Mouse (Mus musculus): ENCODE data around the gene Lhfpl4. TPM values are rescaled to one million over a fixed set of nuclear protein-coding genes. Genes with fewer than 3 reads are reported as not detected.

The Lhfpl4 gene
- polyA plus RNA-seq, 1 experiment from 2014 or later = 8.8 TPM

- H3K36me3 ChIP-seq (ENCODE audit: control insufficient read depth, insufficient read depth, low read length) = 0 out of 2 replicates have a peak, but pooled peaks cover 3% of the 10 kb centered on the region
- H3K4me1 ChIP-seq (ENCODE audit: control insufficient read depth, insufficient read depth, low read length) = peaks cover 19% of the 10 kb centered on the region
- peak overlapping the region; percentile 79 for H3K4me3 ChIP-seq (ENCODE audit: low read depth, low read length)
- H3K9ac ChIP-seq (ENCODE audit: low read length) = peak overlapping the region; percentile 92
- ATAC-seq (peak; percentile 22; the same call in 1 of the 2 replicates), DNase-seq (ENCODE audit: low spot score) (peak; percentile 37)
- 12% methylated on average over 9 of the region's 9 CpGs for WGBS
- H3K4me2 ChIP-seq (ENCODE audit: low read length) = peak overlapping the region; percentile 95
- H3K27me3 ChIP-seq (replicated peaks; ENCODE audit: control insufficient read depth, insufficient read depth, low read length) = no peaks in the 10 kb centered on the region
- no peaks in the 10 kb centered on the region for H3K9me3 ChIP-seq (replicated peaks; ENCODE audit: control insufficient read depth, low read length)
- H3K27ac ChIP-seq (ENCODE audit: low read depth, low read length) = peak overlapping the region; percentile 68; the same call in 1 of the 2 replicates
Measured at GRCm38 (mm10) chr6:113195596-113195992, 410 bp upstream of the Lhfpl4 start.

GRCm38 (mm10) chr6:113194517-113194840, 705 bp downstream of the Lhfpl4 start:
- Histone ChIP-seq H3K4me2 (ENCODE audit: low read length) (peak overlapping the region; percentile 95), H3K4me3 (ENCODE audit: low read depth, low read length) (peak overlapping the region; percentile 79), H3K9ac (ENCODE audit: low read length) (peak overlapping the region; percentile 92), H3K36me3 (ENCODE audit: control insufficient read depth, insufficient read depth, low read length) (0 out of 2 replicates have a peak, but pooled peaks cover 3% of the 10 kb centered on the region), H3K27me3 (replicated peaks; ENCODE audit: control insufficient read depth, insufficient read depth, low read length) (no peaks in the 10 kb centered on the region), H3K4me1 (ENCODE audit: control insufficient read depth, insufficient read depth, low read length) (peaks cover 19% of the 10 kb centered on the region), H3K9me3 (replicated peaks; ENCODE audit: control insufficient read depth, low read length) (no peaks in the 10 kb centered on the region), H3K27ac (ENCODE audit: low read depth, low read length) (peak overlapping the region; percentile 68)
- no peak for DNase-seq (ENCODE audit: low spot score)
- no peak for ATAC-seq
- WGBS = 2% methylated on average over 5 of the region's 5 CpGs

GRCm38 (mm10) chr6:113193765-113194460, 1.3 kb downstream of the Lhfpl4 start:
- 0 out of 2 replicates have a peak, but pooled peaks cover 3% of the 10 kb centered on the region for H3K36me3 ChIP-seq (ENCODE audit: control insufficient read depth, insufficient read depth, low read length)
- no peak overlapping the region; the same call in 1 of the 2 replicates for H3K27ac ChIP-seq (ENCODE audit: low read depth, low read length)
- H3K9me3 ChIP-seq (replicated peaks; ENCODE audit: control insufficient read depth, low read length) = no peaks in the 10 kb centered on the region
- 2% methylated on average over 45 of the region's 46 CpGs for WGBS
- peak overlapping the region; percentile 79 for H3K4me3 ChIP-seq (ENCODE audit: low read depth, low read length)
- H3K27me3 ChIP-seq (replicated peaks; ENCODE audit: control insufficient read depth, insufficient read depth, low read length) = no peaks in the 10 kb centered on the region
- peaks cover 19% of the 10 kb centered on the region for H3K4me1 ChIP-seq (ENCODE audit: control insufficient read depth, insufficient read depth, low read length)
- peak overlapping the region; percentile 92 for H3K9ac ChIP-seq (ENCODE audit: low read length)
- peak overlapping the region; percentile 95 for H3K4me2 ChIP-seq (ENCODE audit: low read length)
- ATAC-seq (peak; percentile 53), DNase-seq (ENCODE audit: low spot score) (peak; percentile 38)

GRCm38 (mm10) chr6:113184866-113185525, 10.2 kb downstream of the Lhfpl4 start:
- Histone ChIP-seq H3K36me3 (ENCODE audit: control insufficient read depth, insufficient read depth, low read length) (0 out of 2 replicates have a peak, but pooled peaks cover 18% of the 10 kb centered on the region), H3K9me3 (replicated peaks; ENCODE audit: control insufficient read depth, low read length) (no peaks in the 10 kb centered on the region), H3K27me3 (replicated peaks; ENCODE audit: control insufficient read depth, insufficient read depth, low read length) (no peaks in the 10 kb centered on the region), H3K27ac (ENCODE audit: low read depth, low read length) (no peak overlapping the region), H3K4me3 (ENCODE audit: low read depth, low read length) (no peak overlapping the region), H3K9ac (ENCODE audit: low read length) (no peak overlapping the region), H3K4me2 (ENCODE audit: low read length) (no peak overlapping the region), H3K4me1 (ENCODE audit: control insufficient read depth, insufficient read depth, low read length) (no peaks in the 10 kb centered on the region)
- DNase-seq (ENCODE audit: low spot score) = no peak
- ATAC-seq = no peak
- 90% methylated on average over 21 of the region's 21 CpGs for WGBS

GRCm38 (mm10) chr6:113184163-113184562, 11.0 kb downstream of the Lhfpl4 start:
- 0 out of 2 replicates have a peak, but pooled peaks cover 18% of the 10 kb centered on the region for H3K36me3 ChIP-seq (ENCODE audit: control insufficient read depth, insufficient read depth, low read length)
- H3K4me2 ChIP-seq (ENCODE audit: low read length) = no peak overlapping the region
- no peaks in the 10 kb centered on the region for H3K27me3 ChIP-seq (replicated peaks; ENCODE audit: control insufficient read depth, insufficient read depth, low read length)
- H3K4me1 ChIP-seq (ENCODE audit: control insufficient read depth, insufficient read depth, low read length) = peaks cover 4% of the 10 kb centered on the region; the same call in 1 of the 2 replicates
- no peak overlapping the region for H3K4me3 ChIP-seq (ENCODE audit: low read depth, low read length)
- 86% methylated on average over 9 of the region's 9 CpGs for WGBS
- no peaks in the 10 kb centered on the region for H3K9me3 ChIP-seq (replicated peaks; ENCODE audit: control insufficient read depth, low read length)
- H3K27ac ChIP-seq (ENCODE audit: low read depth, low read length) = no peak overlapping the region
- ATAC-seq (no peak), DNase-seq (ENCODE audit: low spot score) (no peak)
- no peak overlapping the region for H3K9ac ChIP-seq (ENCODE audit: low read length)

- Histone ChIP-seq H3K36me3 (ENCODE audit: control insufficient read depth, insufficient read depth, low read length) (peaks cover 11% of the 10 kb centered on the region; the same call in 1 of the 2 replicates), H3K4me2 (ENCODE audit: low read length) (peak overlapping the region; percentile 36), H3K27ac (ENCODE audit: low read depth, low read length) (peak overlapping the region; percentile 78), H3K9ac (ENCODE audit: low read length) (peak overlapping the region; percentile 37), H3K9me3 (replicated peaks; ENCODE audit: control insufficient read depth, low read length) (no peaks in the 10 kb centered on the region), H3K4me3 (ENCODE audit: low read depth, low read length) (no peak overlapping the region), H3K27me3 (replicated peaks; ENCODE audit: control insufficient read depth, insufficient read depth, low read length) (no peaks in the 10 kb centered on the region), H3K4me1 (ENCODE audit: control insufficient read depth, insufficient read depth, low read length) (peaks cover 9% of the 10 kb centered on the region)
- ATAC-seq (peak; percentile 55; the same call in 1 of the 2 replicates), DNase-seq (ENCODE audit: low spot score) (no peak)
- 33% methylated on average over 4 of the region's 4 CpGs for WGBS
Measured at GRCm38 (mm10) chr6:113179195-113179733, 15.9 kb downstream of the Lhfpl4 start.

GRCm38 (mm10) chr6:113178286-113179194, 16.6 kb downstream of the Lhfpl4 start:
- H3K4me1 ChIP-seq (ENCODE audit: control insufficient read depth, insufficient read depth, low read length) = peaks cover 9% of the 10 kb centered on the region

GRCm38 (mm10) chr6:113176613-113177012, 18.6 kb downstream of the Lhfpl4 start:
- Histone ChIP-seq H3K4me1 (ENCODE audit: control insufficient read depth, insufficient read depth, low read length) (peaks cover 9% of the 10 kb centered on the region), H3K4me3 (ENCODE audit: low read depth, low read length) (no peak overlapping the region), H3K27ac (ENCODE audit: low read depth, low read length) (no peak overlapping the region; the same call in 1 of the 2 replicates), H3K36me3 (ENCODE audit: control insufficient read depth, insufficient read depth, low read length) (peaks cover 15% of the 10 kb centered on the region; the same call in 1 of the 2 replicates), H3K4me2 (ENCODE audit: low read length) (no peak overlapping the region), H3K9ac (ENCODE audit: low read length) (no peak overlapping the region), H3K9me3 (replicated peaks; ENCODE audit: control insufficient read depth, low read length) (no peaks in the 10 kb centered on the region), H3K27me3 (replicated peaks; ENCODE audit: control insufficient read depth, insufficient read depth, low read length) (no peaks in the 10 kb centered on the region)
- no peak for DNase-seq (ENCODE audit: low spot score)
- no peak for ATAC-seq
- 85% methylated on average over 8 of the region's 8 CpGs for WGBS

More at GRCm38 (mm10) chr6:113178286-113179194, 16.6 kb downstream of the Lhfpl4 start:
- Histone ChIP-seq H3K27ac (ENCODE audit: low read depth, low read length) (peak overlapping the region; percentile 78), H3K36me3 (ENCODE audit: control insufficient read depth, insufficient read depth, low read length) (peaks cover 16% of the 10 kb centered on the region; the same call in 1 of the 2 replicates), H3K4me3 (ENCODE audit: low read depth, low read length) (no peak overlapping the region), H3K9me3 (replicated peaks; ENCODE audit: control insufficient read depth, low read length) (no peaks in the 10 kb centered on the region), H3K27me3 (replicated peaks; ENCODE audit: control insufficient read depth, insufficient read depth, low read length) (no peaks in the 10 kb centered on the region), H3K9ac (ENCODE audit: low read length) (0 out of 2 replicates have a peak overlapping the region, but pooled peaks have one; percentile 17), H3K4me2 (ENCODE audit: low read length) (peak overlapping the region; percentile 36)
- peak; percentile 82 for DNase-seq (ENCODE audit: low spot score)
- 16% methylated on average over 14 of the region's 14 CpGs for WGBS
- ATAC-seq = peak; percentile 94
